Mouse (Mus musculus): Measurements from ENCODE around the gene Grm8.

GRCm38 (mm10) chr6:28032006-28032405 is 103.0 kb downstream of the Grm8 start:
- TF ChIP-seq CTCF (IDR thresholded peaks at IDR 0.05; ENCODE audit: borderline replicate concordance, insufficient read depth, low read length): no peak
- TF ChIP-seq POLR2A (IDR thresholded peaks at IDR 0.05; ENCODE audit: low read depth, low read length): no peak

Data from embryonic fibroblast, embryonic 13.5 days (primary cell).